Mouse (Mus musculus) fibroblast of lung, adult 2 months (primary cell): Measurements from ENCODE around the gene Il2rb.
A peak's percentile ranks its signal among the peaks of the same experiment; 100 is the strongest.

ENCODE experiments used
- DNase-seq: peaks from one replicate; pipeline ENCODE4 v3.0.0-alpha.2; 2011; ENCODE audit warnings: low read depth

The Il2rb gene

GRCm38 (mm10) chr15:78520112-78520715 is 25.1 kb upstream of the Il2rb start:
- no peak for DNase-seq

GRCm38 (mm10) chr15:78518221-78518620 is 23.1 kb upstream of the Il2rb start:
- DNase-seq: no peak

GRCm38 (mm10) chr15:78515759-78516158 is 20.7 kb upstream of the Il2rb start:
- no peak for DNase-seq

- DNase-seq: peak; percentile 44
These were observed 19.5 kb upstream of the Il2rb start for GRCm38 (mm10) chr15:78514393-78515146.

GRCm38 (mm10) chr15:78513019-78513418 is 17.9 kb upstream of the Il2rb start:
- no peak for DNase-seq

GRCm38 (mm10) chr15:78511951-78512350 is 16.9 kb upstream of the Il2rb start:
- no peak for DNase-seq

- DNase-seq: no peak
These were observed 15.7 kb upstream of the Il2rb start for GRCm38 (mm10) chr15:78510736-78511135.

- no peak for DNase-seq
These were observed 15.1 kb upstream of the Il2rb start for GRCm38 (mm10) chr15:78510121-78510576.

- DNase-seq: no peak
These were observed 14.3 kb upstream of the Il2rb start for GRCm38 (mm10) chr15:78509297-78509899.

GRCm38 (mm10) chr15:78508443-78508842 is 13.4 kb upstream of the Il2rb start:
- DNase-seq: no peak

GRCm38 (mm10) chr15:78505541-78505940 is 10.5 kb upstream of the Il2rb start:
- no peak for DNase-seq

GRCm38 (mm10) chr15:78504816-78505215 is 9.7 kb upstream of the Il2rb start:
- DNase-seq: no peak

- no peak for DNase-seq
These were observed 8.9 kb upstream of the Il2rb start for GRCm38 (mm10) chr15:78504013-78504412.

- DNase-seq: no peak
These were observed 7.5 kb upstream of the Il2rb start for GRCm38 (mm10) chr15:78502437-78503132.

- DNase-seq: no peak
These were observed 1.6 kb downstream of the Il2rb start for GRCm38 (mm10) chr15:78493401-78494010.

- DNase-seq: no peak
These were observed 3.8 kb downstream of the Il2rb start for GRCm38 (mm10) chr15:78491301-78491700.

GRCm38 (mm10) chr15:78489906-78490305 is 5.2 kb downstream of the Il2rb start:
- no peak for DNase-seq

GRCm38 (mm10) chr15:78489248-78489647 is 5.8 kb downstream of the Il2rb start:
- no peak for DNase-seq

- DNase-seq: no peak
These were observed 8.0 kb downstream of the Il2rb start for GRCm38 (mm10) chr15:78487066-78487465.

- DNase-seq: no peak
These were observed 8.5 kb downstream of the Il2rb start for GRCm38 (mm10) chr15:78486564-78486963.

GRCm38 (mm10) chr15:78483311-78483710 is 11.8 kb downstream of the Il2rb start:
- peak; percentile 30 for DNase-seq

GRCm38 (mm10) chr15:78482518-78482917 is 12.6 kb downstream of the Il2rb start:
- DNase-seq: no peak
